Mouse (Mus musculus) cerebral cortex, adult 2 months (tissue): ENCODE measurements around the gene Pithd1.

ENCODE experiments used
- WGBS: fragments of 180-500 bp; shearing (Covaris S2); methylation state at CpG from one replicate; pipeline ENCODE4 v1.1.7; 2018; 5-methylcytosine and 5-hydroxymethylcytosine counted together

Pithd1 gene

GRCm38 (mm10) chr4:135987714-135988113 lies 650 bp upstream of the Pithd1 start:
- WGBS = 53% methylated on average over 9 of the region's 9 CpGs

DNA sequence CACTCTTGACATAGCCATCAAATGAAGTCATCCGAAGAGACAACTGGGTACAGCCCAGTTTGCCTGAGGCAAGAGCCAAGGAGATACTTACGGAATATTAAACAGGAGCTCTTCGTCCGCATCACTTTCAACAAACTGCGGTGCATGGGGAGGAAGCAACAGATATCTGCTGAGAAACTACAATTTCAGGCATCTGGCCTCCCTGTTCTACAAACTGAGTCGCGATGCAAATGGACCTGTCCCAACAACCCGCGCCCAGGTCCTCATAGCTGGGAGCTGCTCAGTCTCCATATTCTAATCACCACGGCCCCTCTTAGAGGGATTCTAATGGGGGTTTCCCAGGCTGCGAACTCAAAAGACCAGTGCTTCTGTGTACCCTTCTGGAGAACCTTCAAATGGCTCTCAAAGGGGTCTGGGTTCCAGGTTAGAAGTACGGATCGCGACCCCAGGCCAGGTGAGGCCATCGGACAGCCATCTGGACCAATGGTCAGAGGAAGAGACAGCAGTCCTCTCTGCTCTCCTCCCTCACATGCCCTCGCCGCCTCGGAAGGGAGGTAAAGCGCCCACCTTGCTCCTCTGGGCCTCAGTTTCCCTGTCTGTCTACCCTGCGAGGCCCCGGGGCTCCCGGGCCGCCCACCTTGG lies 642 bp downstream of the Pithd1 start:
- 5% methylated on average over 23 of the region's 23 CpGs for WGBS

DNA sequence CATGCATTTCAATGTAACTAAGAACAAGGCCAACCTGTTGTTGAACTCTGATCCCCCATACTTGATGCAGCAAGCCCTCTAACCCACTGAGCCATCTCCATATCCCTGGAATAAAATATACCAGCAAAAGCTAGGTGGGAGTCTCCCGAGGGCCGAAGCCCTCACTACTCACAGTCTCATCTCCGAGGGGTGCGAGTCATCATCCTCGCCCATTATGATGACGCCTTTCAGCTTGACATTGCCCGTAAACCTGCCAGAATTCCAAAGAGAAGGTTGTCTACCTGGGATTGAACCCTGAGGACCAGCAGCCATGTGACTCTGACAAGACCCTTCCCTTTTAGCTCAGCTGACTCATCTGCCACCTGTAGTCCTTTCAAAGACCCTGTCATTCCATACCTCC lies 1.3 kb downstream of the Pithd1 start:
- 81% methylated on average over 7 of the region's 7 CpGs for WGBS

- 91% methylated on average over 5 of the region's 5 CpGs for WGBS
These were observed 1.9 kb downstream of the Pithd1 start for GRCm38 (mm10) chr4:135985193-135985592.

- WGBS = 85% methylated on average over 5 of the region's 5 CpGs
These were observed 2.5 kb downstream of the Pithd1 start for GRCm38 (mm10) chr4:135984556-135984955.

DNA sequence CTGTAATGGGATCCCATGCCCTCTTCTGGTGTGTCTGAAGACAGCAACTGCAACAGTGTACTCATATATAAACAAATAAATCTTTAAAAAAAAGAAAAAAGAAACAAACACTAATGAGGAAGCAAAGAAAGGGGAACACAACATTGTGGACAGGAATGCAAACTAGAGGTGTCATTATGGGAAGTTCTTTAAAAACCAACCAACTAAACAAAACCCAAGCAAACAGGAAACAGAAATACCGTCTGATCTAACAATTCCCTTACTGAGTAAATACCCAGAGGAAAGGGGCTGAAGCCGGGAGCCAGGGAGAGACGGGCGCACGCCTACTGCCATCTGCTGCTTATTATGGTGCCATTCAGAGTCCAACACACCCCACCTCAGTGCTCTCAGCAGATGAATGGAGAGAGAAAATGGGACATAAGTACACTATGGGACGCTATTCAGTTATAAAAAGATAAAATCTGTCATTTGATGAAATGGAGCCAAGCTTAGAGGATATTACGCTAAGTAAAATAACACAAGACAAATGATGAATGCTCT lies 5.5 kb downstream of the Pithd1 start:
- WGBS = 18% methylated on average over 7 of the region's 7 CpGs

DNA sequence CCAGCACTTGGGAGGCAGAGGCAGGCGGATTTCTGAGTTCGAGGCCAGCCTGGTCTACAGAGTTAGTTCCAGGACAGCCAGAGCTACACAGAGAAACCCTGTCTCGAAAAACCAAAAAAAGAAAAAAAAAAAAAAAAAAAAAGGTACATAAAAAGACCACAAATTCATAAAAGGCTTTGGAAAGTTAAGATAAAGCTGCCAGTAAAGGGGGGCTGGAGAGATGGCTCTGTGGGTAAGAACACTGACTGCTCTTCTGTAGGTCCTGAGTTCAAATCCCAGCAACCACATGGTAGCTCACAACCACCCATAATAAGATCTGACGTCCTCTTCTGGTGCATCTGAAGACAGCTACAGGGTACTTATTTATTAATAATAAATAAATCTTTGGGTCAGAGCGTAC lies 6.8 kb downstream of the Pithd1 start:
- 91% methylated on average over 5 of the region's 5 CpGs for WGBS

DNA sequence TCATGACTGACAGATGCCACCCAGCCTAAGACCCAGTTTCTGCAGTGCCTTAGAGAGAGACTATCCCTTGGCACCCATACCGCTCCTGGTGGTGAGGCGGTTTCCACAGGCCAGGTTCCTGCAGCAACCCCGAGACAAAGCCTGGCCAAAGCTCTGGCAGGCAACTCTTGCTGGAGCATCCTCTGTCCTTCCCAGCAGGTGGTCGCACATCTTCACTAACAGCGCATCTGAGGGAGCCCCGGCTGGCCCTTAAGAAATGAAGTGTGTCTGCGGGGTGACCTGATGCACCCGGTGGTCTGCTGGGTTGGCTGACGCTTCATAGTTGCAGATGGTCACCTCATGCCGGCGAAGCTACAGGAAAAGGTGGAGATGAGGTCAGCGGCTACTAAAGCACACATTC lies 10.9 kb downstream of the Pithd1 start:
- 93% methylated on average over 12 of the region's 12 CpGs for WGBS

GRCm38 (mm10) chr4:135972911-135973811 lies 13.9 kb downstream of the Pithd1 start:
- WGBS = 47% methylated on average over 13 of the region's 13 CpGs

GRCm38 (mm10) chr4:135972556-135972906 lies 14.5 kb downstream of the Pithd1 start, which contains the start of gene Lypla2:
Lypla2 (minus strand) TSS chr4:135972626.
- 1% methylated on average over 19 of the region's 19 CpGs for WGBS

- WGBS = 2% methylated on average over 35 of the region's 35 CpGs
These were observed 15.1 kb downstream of the Pithd1 start for GRCm38 (mm10) chr4:135971805-135972555.

DNA sequence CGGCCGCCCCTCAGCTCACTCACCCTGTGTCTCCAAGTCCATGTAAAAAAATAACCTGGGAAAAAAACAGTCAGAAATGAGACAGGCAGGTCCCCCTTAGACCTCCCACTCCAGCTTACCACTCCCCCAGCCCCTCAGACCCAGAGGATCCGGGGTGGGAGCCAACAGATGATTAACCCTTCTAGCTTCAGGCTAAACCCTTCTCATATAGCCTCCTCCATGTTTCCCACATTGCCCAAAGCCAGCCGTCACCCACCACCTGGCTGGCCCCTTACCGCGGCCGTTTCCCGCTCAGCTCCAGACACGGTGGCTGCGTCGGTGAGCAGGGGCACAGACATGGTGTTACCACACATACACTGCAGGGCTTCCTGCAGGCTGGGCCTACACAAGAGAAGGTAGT lies 16.5 kb downstream of the Pithd1 start:
- 82% methylated on average over 11 of the region's 11 CpGs for WGBS

- 75% methylated on average over 13 of the region's 13 CpGs for WGBS
These were observed 17.9 kb downstream of the Pithd1 start for GRCm38 (mm10) chr4:135969070-135969750.

DNA sequence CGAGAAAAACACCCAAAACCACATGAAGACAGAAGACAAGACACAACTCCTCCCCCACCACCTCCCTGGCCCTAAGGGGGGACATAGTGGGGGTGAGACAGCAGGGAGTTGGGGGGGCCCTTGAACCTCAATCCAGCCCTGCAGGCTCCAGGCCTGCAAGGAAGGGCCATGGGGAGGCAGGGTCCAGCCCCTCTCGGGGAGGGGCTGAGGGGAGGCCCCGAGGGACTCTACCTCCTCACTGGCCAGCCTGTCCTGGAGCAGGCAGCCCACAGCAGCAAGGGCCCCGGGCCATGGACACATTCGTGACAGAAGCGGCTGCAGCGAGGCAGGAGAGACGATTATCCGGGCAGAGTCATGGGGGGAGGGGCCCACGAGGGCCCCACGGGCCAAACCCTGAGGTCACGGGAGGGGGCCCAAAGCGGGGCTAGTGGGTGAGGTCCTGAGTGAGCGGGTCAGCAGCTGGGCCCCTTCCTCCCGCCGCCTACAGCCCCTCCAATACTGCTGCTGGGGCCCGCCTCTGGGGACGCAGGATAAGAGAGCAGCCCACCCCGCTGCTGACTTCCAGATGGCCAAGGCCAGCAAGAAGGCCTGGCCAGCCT lies 18.7 kb downstream of the Pithd1 start:
- WGBS = 72% methylated on average over 19 of the region's 19 CpGs

- WGBS = 82% methylated on average over 18 of the region's 18 CpGs
These were observed 19.8 kb downstream of the Pithd1 start for GRCm38 (mm10) chr4:135967086-135967760.

DNA sequence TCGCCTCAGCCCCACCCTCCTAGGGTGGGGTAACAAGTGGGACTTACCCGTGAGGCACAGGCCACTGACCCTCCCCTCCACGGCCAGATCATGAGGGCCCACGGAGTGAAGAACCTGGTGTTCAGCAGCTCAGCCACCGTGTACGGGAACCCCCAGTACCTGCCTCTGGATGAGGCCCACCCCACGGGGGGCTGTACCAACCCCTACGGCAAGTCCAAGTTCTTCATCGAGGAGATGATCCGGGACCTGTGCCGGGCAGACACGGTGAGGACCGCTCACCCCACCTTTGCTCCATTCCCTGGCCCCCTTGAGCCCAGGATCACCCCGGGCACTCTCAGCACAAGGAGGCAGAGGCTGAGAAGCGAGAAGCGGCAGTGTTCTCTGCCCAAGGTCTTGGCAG lies 20.8 kb downstream of the Pithd1 start:
- 92% methylated on average over 16 of the region's 16 CpGs for WGBS

GRCm38 (mm10) chr4:135965113-135965512 lies 22.0 kb downstream of the Pithd1 start:
- 88% methylated on average over 9 of the region's 9 CpGs for WGBS

- 3% methylated on average over 12 of the region's 12 CpGs for WGBS
These were observed 22.6 kb downstream of the Pithd1 start for GRCm38 (mm10) chr4:135964426-135964825.

DNA sequence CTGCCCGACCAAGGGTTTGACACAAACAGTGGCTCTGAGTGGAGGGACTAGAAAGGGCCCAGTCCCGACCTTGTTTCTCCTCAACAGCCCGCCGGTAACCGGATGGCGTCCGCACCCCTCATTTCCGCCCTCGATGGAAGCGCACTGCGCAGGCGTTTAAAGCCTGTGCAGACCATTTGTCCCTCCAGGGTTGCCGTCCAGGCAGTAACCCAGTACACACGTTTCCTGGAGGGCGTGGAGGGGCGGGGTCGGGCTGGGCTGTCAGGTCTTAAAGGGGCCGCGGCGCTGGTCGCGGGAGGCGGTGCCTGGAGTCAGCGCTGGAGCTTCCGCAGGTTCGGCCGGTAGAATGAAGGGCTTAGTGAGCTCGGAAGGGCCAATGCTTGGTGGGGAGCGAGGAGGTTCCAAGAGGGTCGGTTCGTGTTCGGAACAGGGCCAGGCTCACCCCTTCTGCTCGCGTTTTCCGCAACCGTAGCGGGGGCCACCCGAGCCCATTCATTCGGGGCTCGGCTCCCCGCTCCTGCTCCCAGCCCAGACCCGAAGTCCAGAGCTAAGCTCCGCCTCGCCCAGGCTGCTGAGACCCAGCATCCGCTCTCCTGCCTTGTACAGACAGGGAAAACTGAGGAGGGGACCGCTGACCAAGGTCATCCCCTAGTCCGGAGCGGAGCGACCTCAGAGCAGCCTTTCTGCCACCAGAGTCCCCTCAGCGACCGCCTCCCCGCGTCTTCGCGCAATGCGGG lies 23.4 kb downstream of the Pithd1 start, which contains the start of gene Gale:
Gale (plus strand) TSS at position 271 of the 737 bp plus-strand sequence.
- under 1% methylated on average over 56 of the region's 56 CpGs for WGBS

GRCm38 (mm10) chr4:135962946-135963345 lies 24.1 kb downstream of the Pithd1 start:
- 6% methylated on average over 15 of the region's 15 CpGs for WGBS
